10 mouse cellular contexts compared by ENCODE assay signal in genomic region chrX:6779969-6780539, GRCm38 (mm10). TPM values are rescaled to one million over a fixed set of nuclear protein-coding genes. Genes with fewer than 3 reads are reported as not detected.
DNase-seq lines count a peak whose midpoint lies in the region; ATAC-seq and TF ChIP-seq lines count a peak whose summit lies in the region.
"Had no signal": no experiment of that assay in that cellular context is flagged by ENCODE, and none has a peak within 500 bp of the region (broad histone marks: within the 10 kb centered on the region; RNA-seq: fewer than 3 reads in every experiment).

No protein-coding gene starts in this region.

- no peak for TF ChIP-seq CTCF in left cerebral cortex, adult 2 months (IDR thresholded peaks at IDR 0.05)

- no peak for ATAC-seq in heart, embryonic 11.5 days (replicated peaks; ENCODE audit: insufficient number of reproducible peaks, low FRiP score, low TSS enrichment)
- ATAC-seq in megakaryocyte, adult 5-6 weeks (ENCODE audit: poor library complexity, severe bottlenecking) = no peak
- no peak for ATAC-seq in intestine, embryonic 16.5 days
- peak; percentile 31; the same call in 1 of the 2 replicates for ATAC-seq in neural tube, embryonic 15.5 days (ENCODE audit: low FRiP score)

- peak overlapping the region; percentile 58 for H3K4me2 ChIP-seq in heart, embryonic 11.5 days
- 0 out of 2 replicates have a peak overlapping the region, but pooled peaks have one; percentile 12 for H3K4me2 ChIP-seq in intestine, embryonic 16.5 days (ENCODE audit: low read depth, low read length)
- H3K4me2 ChIP-seq in neural tube, embryonic 15.5 days = peak overlapping the region; percentile 51

- 16% methylated on average over 13 of the region's 16 CpGs for WGBS in heart, embryonic 11.5 days (ENCODE audit: insufficient replicate concordance)
- WGBS in intestine, embryonic 16.5 days = 20% methylated on average over 16 of the region's 16 CpGs
- 30% methylated on average over 16 of the region's 16 CpGs for WGBS in neural tube, embryonic 15.5 days

- intact Hi-C loops in left cerebral cortex, adult 2 months (cut with DNase I) = no loop called here

- H3K4me1 ChIP-seq in heart, embryonic 11.5 days (ENCODE audit: control insufficient read depth, insufficient read depth, low read length) = no peaks in the 10 kb centered on the region
- peaks cover 5% of the 10 kb centered on the region; the same call in 1 of the 2 replicates for H3K4me1 ChIP-seq in megakaryocyte, embryonic 14.5 days
- no peaks in the 10 kb centered on the region for H3K4me1 ChIP-seq in intestine, embryonic 16.5 days (ENCODE audit: control insufficient read depth, insufficient read depth, low read length)
- no peaks in the 10 kb centered on the region; the same call in 1 of the 2 replicates for H3K4me1 ChIP-seq in neural tube, embryonic 15.5 days

- H3K27ac ChIP-seq in heart, embryonic 11.5 days (ENCODE audit: low read depth, low read length) = no peak overlapping the region
- H3K27ac ChIP-seq in intestine, embryonic 16.5 days (ENCODE audit: low read length) = no peak overlapping the region
- H3K27ac ChIP-seq in neural tube, embryonic 15.5 days (replicated peaks) = no peak overlapping the region
- H3K27ac ChIP-seq in left cerebral cortex, adult 2 months = no peak overlapping the region

- H3K9me3 ChIP-seq in heart, embryonic 11.5 days (replicated peaks; ENCODE audit: control insufficient read depth, low read length) = no peaks in the 10 kb centered on the region
- peaks cover 8% of the 10 kb centered on the region for H3K9me3 ChIP-seq in megakaryocyte, embryonic 14.5 days
- no peaks in the 10 kb centered on the region for H3K9me3 ChIP-seq in intestine, embryonic 16.5 days (ENCODE audit: control insufficient read depth, low read length)
- no peaks in the 10 kb centered on the region for H3K9me3 ChIP-seq in neural tube, embryonic 15.5 days (replicated peaks)

- no peaks in the 10 kb centered on the region for H3K36me3 ChIP-seq in heart, embryonic 11.5 days (ENCODE audit: control insufficient read depth, insufficient read depth, low read length)
- no peaks in the 10 kb centered on the region for H3K36me3 ChIP-seq in megakaryocyte, embryonic 14.5 days (replicated peaks; ENCODE audit: low read length)
- H3K36me3 ChIP-seq in intestine, embryonic 16.5 days (ENCODE audit: control insufficient read depth, insufficient read depth, low read length) = no peaks in the 10 kb centered on the region
- no peaks in the 10 kb centered on the region for H3K36me3 ChIP-seq in neural tube, embryonic 15.5 days

- H3K4me3 ChIP-seq in heart, embryonic 11.5 days (ENCODE audit: low read depth, low read length) = peak overlapping the region; percentile 31
- peak overlapping the region; percentile 3 for H3K4me3 ChIP-seq in megakaryocyte, embryonic 14.5 days (replicated peaks)
- H3K4me3 ChIP-seq in intestine, embryonic 16.5 days (ENCODE audit: low read length) = no peak overlapping the region
- peak overlapping the region; percentile 24 for H3K4me3 ChIP-seq in neural tube, embryonic 15.5 days (replicated peaks)
- H3K4me3 ChIP-seq in left cerebral cortex, adult 2 months = no peak overlapping the region
- H3K4me3 ChIP-seq: erythroblast, embryonic 14.5 days had no signal

- DNase-seq in heart, postnatal 4 days = no peak
- no peak for DNase-seq in thymus, postnatal 14 days
- DNase-seq in left cerebral cortex, adult 2 months (ENCODE audit: extremely low spot score in 1 of 2, low spot score in 2 of 2) = no peak
- DNase-seq: right cerebral cortex, adult 18-20 months had no signal

- 0 out of 2 replicates have a peak, but pooled peaks cover 2% of the 10 kb centered on the region for H3K27me3 ChIP-seq in heart, embryonic 11.5 days (ENCODE audit: control insufficient read depth, insufficient read depth, low read length)
- H3K27me3 ChIP-seq in megakaryocyte, embryonic 14.5 days (replicated peaks) = peaks cover 38% of the 10 kb centered on the region
- peaks cover 7% of the 10 kb centered on the region; the same call in 1 of the 2 replicates for H3K27me3 ChIP-seq in intestine, embryonic 16.5 days (replicated peaks; ENCODE audit: control insufficient read depth, insufficient read depth, low read length)
- H3K27me3 ChIP-seq in neural tube, embryonic 15.5 days (replicated peaks) = peaks cover 10% of the 10 kb centered on the region; the same call in 1 of the 2 replicates

- H3K9ac ChIP-seq in heart, embryonic 11.5 days (ENCODE audit: low read depth, low read length) = no peak overlapping the region
- no peak overlapping the region for H3K9ac ChIP-seq in intestine, embryonic 16.5 days (ENCODE audit: low read depth, low read length)
- no peak overlapping the region for H3K9ac ChIP-seq in neural tube, embryonic 15.5 days (replicated peaks)

RNA-seq across cellular contexts. Expression of gene Dgkk, which starts 0.9 kb away (rescaled TPM):
- polyA plus RNA-seq in heart, embryonic 11.5 days (2014; fragmentation: Nextera tagmentation; extraction: Ambion mirVana) = 5.4 and 6.6 TPM in 2 replicates
- 1 to 10 TPM; 2.2 to 4.5 TPM for total RNA-seq in heart, postnatal 4 days (2021)
- not detected in 2 replicates for polyA plus RNA-seq in megakaryocyte, embryonic 14.5 days (2012; ENCODE audit: insufficient read depth, low replicate concordance)
- not detected in 2 replicates for total RNA-seq in megakaryocyte, adult 5-6 weeks (2015)
- total RNA-seq in megakaryocyte, adult 5-6 weeks (2017) = not detected in 2 replicates
- 0.05 and 0.09 TPM in 2 replicates for polyA plus RNA-seq in intestine, embryonic 16.5 days (2015; fragmentation: Nextera tagmentation; extraction: Ambion mirVana)
- polyA plus RNA-seq in neural tube, embryonic 15.5 days (2015; fragmentation: Nextera tagmentation; extraction: Ambion mirVana) = 2.7 and 3.0 TPM in 2 replicates
- 1 to 10 TPM in 1 of 2 experiments, under 1 TPM in 1; 0.57 to 1.4 TPM for total RNA-seq in left cerebral cortex, adult 2 months (2021)
- polyA plus RNA-seq: erythroblast, embryonic 14.5 days had no signal

Comparison
In these comparisons a context has a peak if more than half of its experiments do, and no peak if none do; other contexts are left out.
1. H3K4me3 ChIP-seq: peak in heart, embryonic 11.5 days (single experiment), megakaryocyte, embryonic 14.5 days (single experiment) and neural tube, embryonic 15.5 days (single experiment); none in intestine, embryonic 16.5 days (single experiment) and left cerebral cortex, adult 2 months (single experiment).
2. Peak in every context shown above with its lines, with median percentiles within 50 percentile points of each other: H3K4me2 ChIP-seq.